Mouse (Mus musculus) testis, adult 2 months (tissue): ENCODE measurements around the gene Ctnna2.

ENCODE experiments used
- CTCF ChIP-seq: fragments of 200-500 bp; IDR thresholded peaks from 2 replicates; pipeline ENCODE4 v1.5.1; 2012; ENCODE audit warnings: low read depth, mild to moderate bottlenecking, inconsistent platforms, low read length, moderate library complexity; ENCODE audit not compliant: control insufficient read depth, insufficient read depth, insufficient replicate concordance
- POLR2A ChIP-seq: fragments of 200-500 bp; IDR thresholded peaks from 2 replicates; pipeline ENCODE4 v1.6.1; 2012; ENCODE audit warnings: low read depth, mild to moderate bottlenecking, inconsistent platforms, low read length, moderate library complexity; ENCODE audit not compliant: control insufficient read depth

- no peak for TF ChIP-seq CTCF
- TF ChIP-seq POLR2A = no peak
These were observed 928.8 kb downstream of the Ctnna2 start for GRCm38 (mm10) chr6:77050690-77051089.
